Mouse (Mus musculus) left cerebral cortex, postnatal 36 days (tissue): Measurements from ENCODE around the gene Phc2. TPM values are rescaled to one million over a fixed set of nuclear protein-coding genes. Genes with fewer than 3 reads are reported as not detected.

Source experiments
- DNase-seq, 2 experiments: peaks; one replicate each; pipeline ENCODE4 v3.0.0; 2021 to 2022; ENCODE audit warnings: low spot score in 2 of 2, mixed read lengths in 1 of 2
- intact Hi-C: fragments of 180-260 bp; cut with DNase I; formaldehyde crosslinking; loops from one replicate; pipeline ENCODE4 v1.15.1; 2025
- total RNA-seq, 2 experiments: library from RNA; stranded (reverse); gene quantifications; 2 replicates each; pipeline ENCODE4 v1.2.3; 2021

Phc2 gene
- total RNA-seq, 2 experiments from 2014 or later = 88.2 to 92.3 TPM

GRCm38 (mm10) chr4:128711455-128712135 is 57.1 kb downstream of the Phc2 start:
- intact Hi-C loops = loop anchor here (2.0 to 5.0 kb wide), 4 partner anchors 17 to 146 kb away; no protein-coding TSS in a partner anchor
- DNase-seq = peak; percentile 89 to 91

GRCm38 (mm10) chr4:128712136-128712655 is 57.7 kb downstream of the Phc2 start:
- intact Hi-C loops = loop anchor here (2.0 to 5.0 kb wide), 3 partner anchors 17 to 145 kb away; no protein-coding TSS in a partner anchor

GRCm38 (mm10) chr4:128712941-128713340 is 58.4 kb downstream of the Phc2 start:
- intact Hi-C loops = loop anchor here (2.0 to 5.0 kb wide), 3 partner anchors 16 to 144 kb away; no protein-coding TSS in a partner anchor
- peak in 1 of 2 experiments; percentile 41 for DNase-seq

More at GRCm38 (mm10) chr4:128712136-128712655, 57.7 kb downstream of the Phc2 start:
- no peak for DNase-seq

- DNase-seq = peak in 1 of 2 experiments; percentile 43
- intact Hi-C loops = no loop called here
Observed at GRCm38 (mm10) chr4:128715241-128716204, 61.0 kb downstream of the Phc2 start.

GRCm38 (mm10) chr4:128716279-128716678 is 61.8 kb downstream of the Phc2 start:
- intact Hi-C loops = no loop called here
- no peak for DNase-seq

GRCm38 (mm10) chr4:128716731-128717130 is 62.2 kb downstream of the Phc2 start:
- no peak for DNase-seq
- intact Hi-C loops = no loop called here

- peak; percentile 53 to 74 for DNase-seq
Observed at GRCm38 (mm10) chr4:128720110-128720509, 65.6 kb downstream of the Phc2 start.

GRCm38 (mm10) chr4:128721061-128721648 is 66.7 kb downstream of the Phc2 start:
- intact Hi-C loops = no loop called here
- DNase-seq = no peak

More at GRCm38 (mm10) chr4:128720110-128720509, 65.6 kb downstream of the Phc2 start:
- intact Hi-C loops = no loop called here

GRCm38 (mm10) chr4:128721761-128722160 is 67.3 kb downstream of the Phc2 start:
- intact Hi-C loops = no loop called here
- no peak for DNase-seq

GRCm38 (mm10) chr4:128722932-128723331 is 68.4 kb downstream of the Phc2 start:
- intact Hi-C loops = no loop called here
- DNase-seq = no peak

- DNase-seq = no peak
- intact Hi-C loops = no loop called here
Observed at GRCm38 (mm10) chr4:128723431-128723830, 68.9 kb downstream of the Phc2 start.

GRCm38 (mm10) chr4:128724059-128724458 is 69.6 kb downstream of the Phc2 start:
- no peak for DNase-seq
- intact Hi-C loops = no loop called here

- peak; percentile 78 to 86 for DNase-seq
- intact Hi-C loops = no loop called here
Observed at GRCm38 (mm10) chr4:128727019-128727720, 72.7 kb downstream of the Phc2 start.

- intact Hi-C loops = loop anchor here (2.0 kb wide), 1 partner anchor 15 kb away; no protein-coding TSS in a partner anchor
- DNase-seq = peak in 1 of 2 experiments; percentile 54
Observed at GRCm38 (mm10) chr4:128727721-128728430, 73.4 kb downstream of the Phc2 start.

- no peak for DNase-seq
- intact Hi-C loops = loop anchor here (2.0 kb wide), 1 partner anchor 16 kb away; no protein-coding TSS in a partner anchor
Observed at GRCm38 (mm10) chr4:128728431-128728851, 73.9 kb downstream of the Phc2 start.

GRCm38 (mm10) chr4:128729033-128729708 is 74.7 kb downstream of the Phc2 start:
- DNase-seq = no peak

GRCm38 (mm10) chr4:128729709-128730037 is 75.2 kb downstream of the Phc2 start:
- intact Hi-C loops = loop anchor here (2.0 kb wide), 1 partner anchor 17 kb away; no protein-coding TSS in a partner anchor

More at GRCm38 (mm10) chr4:128729033-128729708, 74.7 kb downstream of the Phc2 start:
- intact Hi-C loops = loop anchor here (2.0 kb wide), 1 partner anchor 16 kb away; no protein-coding TSS in a partner anchor

GRCm38 (mm10) chr4:128730271-128730670 is 75.8 kb downstream of the Phc2 start:
- no peak for DNase-seq
- intact Hi-C loops = no loop called here

More at GRCm38 (mm10) chr4:128729709-128730037, 75.2 kb downstream of the Phc2 start:
- no peak for DNase-seq
